Mouse (Mus musculus): Measurements from ENCODE around the gene Lhx2. TPM values are rescaled to one million over a fixed set of nuclear protein-coding genes. Genes with fewer than 3 reads are reported as not detected.
A peak's percentile ranks its signal among the peaks of the same experiment; 100 is the strongest.

The Lhx2 gene
- polyA plus RNA-seq, 1 experiment = 0.70 TPM

DNA sequence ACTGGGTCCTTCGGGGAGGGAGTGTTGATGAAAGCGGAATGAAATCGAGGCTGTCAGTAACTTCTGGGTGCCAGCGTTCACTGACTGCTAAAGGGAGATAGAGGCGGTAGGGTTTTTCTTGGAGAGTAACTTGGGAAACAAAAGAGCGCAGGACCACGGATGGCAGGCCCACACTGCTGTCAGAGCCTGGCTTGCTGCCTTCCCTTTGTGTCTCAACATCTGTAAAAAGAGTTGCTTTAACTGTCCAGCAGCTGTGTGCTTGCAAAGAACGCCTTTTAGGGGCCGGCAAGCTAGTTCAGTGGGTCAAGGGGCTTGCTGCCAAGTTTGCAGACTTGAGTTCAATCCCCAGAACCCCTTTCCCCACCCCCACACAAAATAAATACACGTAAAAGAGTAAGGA, 20.1 kb downstream of the Lhx2 start:
- 6% methylated on average over 10 of the region's 10 CpGs for WGBS
- Histone ChIP-seq H3K27ac (ENCODE audit: control insufficient read depth, insufficient read depth, low read depth, low read length, poor library complexity) (no peak overlapping the region), H3K4me1 (ENCODE audit: control insufficient read depth, insufficient read depth, low read length) (no peaks in the 10 kb centered on the region), H3K4me3 (replicated peaks; ENCODE audit: control insufficient read depth, low read depth, low read length) (no peak overlapping the region)
- TF ChIP-seq POLR2A (IDR thresholded peaks at IDR 0.05; ENCODE audit: borderline replicate concordance, control insufficient read depth, low read depth, low read length) = no peak
- TF ChIP-seq CTCF (IDR thresholded peaks at IDR 0.05; ENCODE audit: control insufficient read depth, insufficient read depth, low read length) = no peak

DNA sequence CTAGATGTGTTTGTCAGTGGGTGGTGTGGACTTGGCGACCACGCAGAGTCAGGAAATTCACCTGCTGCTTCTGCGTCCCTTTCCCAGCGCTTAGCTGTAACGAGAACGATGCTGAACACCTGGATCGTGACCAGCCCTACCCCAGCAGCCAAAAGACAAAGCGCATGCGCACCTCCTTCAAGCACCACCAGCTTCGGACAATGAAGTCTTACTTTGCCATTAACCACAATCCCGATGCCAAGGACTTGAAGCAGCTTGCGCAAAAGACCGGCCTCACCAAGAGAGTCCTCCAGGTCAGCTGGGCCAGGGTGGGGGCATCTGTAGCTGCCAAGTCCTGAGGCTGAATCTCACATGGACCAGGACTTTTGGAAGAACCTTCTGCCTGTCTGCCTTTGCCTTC, 20.7 kb downstream of the Lhx2 start:
- WGBS = 10% methylated on average over 13 of the region's 13 CpGs
- TF ChIP-seq POLR2A (IDR thresholded peaks at IDR 0.05; ENCODE audit: borderline replicate concordance, control insufficient read depth, low read depth, low read length) = no peak
- TF ChIP-seq CTCF (IDR thresholded peaks at IDR 0.05; ENCODE audit: control insufficient read depth, insufficient read depth, low read length) = no peak

DNA sequence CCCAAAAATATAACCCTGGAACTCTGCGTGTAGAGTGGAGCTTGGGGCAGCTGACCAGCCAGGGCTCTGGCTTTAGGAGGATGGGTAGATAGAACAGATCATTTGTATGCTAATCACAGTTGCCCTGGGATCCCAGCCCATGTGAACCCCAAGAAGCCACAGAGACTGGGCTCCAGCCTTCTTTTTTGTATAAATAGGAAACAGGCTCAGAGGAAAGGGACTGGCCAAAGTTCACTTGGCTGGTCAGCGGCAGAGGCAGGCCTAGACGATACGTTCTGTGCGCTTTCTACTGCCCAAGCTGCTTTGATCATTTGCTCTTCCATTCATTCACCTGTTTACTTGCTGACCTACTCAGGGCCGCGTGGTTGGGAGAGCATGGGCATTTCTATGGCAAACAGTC, 27.1 kb downstream of the Lhx2 start:
- TF ChIP-seq CTCF (IDR thresholded peaks at IDR 0.05; ENCODE audit: control insufficient read depth, insufficient read depth, low read length) (no peak), POLR2A (IDR thresholded peaks at IDR 0.05; ENCODE audit: borderline replicate concordance, control insufficient read depth, low read depth, low read length) (no peak)
- Histone ChIP-seq H3K27ac (ENCODE audit: control insufficient read depth, insufficient read depth, low read depth, low read length, poor library complexity) (no peak overlapping the region), H3K4me3 (replicated peaks; ENCODE audit: control insufficient read depth, low read depth, low read length) (no peak overlapping the region), H3K4me1 (ENCODE audit: control insufficient read depth, insufficient read depth, low read length) (no peaks in the 10 kb centered on the region; the same call in 1 of the 2 replicates)
- WGBS = 69% methylated on average over 7 of the region's 7 CpGs

More for the DNA sequence above, 20.7 kb downstream of the Lhx2 start:
- no peak overlapping the region for H3K4me3 ChIP-seq (replicated peaks; ENCODE audit: control insufficient read depth, low read depth, low read length)
- H3K4me1 ChIP-seq (ENCODE audit: control insufficient read depth, insufficient read depth, low read length) = no peaks in the 10 kb centered on the region
- no peak overlapping the region for H3K27ac ChIP-seq (ENCODE audit: control insufficient read depth, insufficient read depth, low read depth, low read length, poor library complexity)

DNA sequence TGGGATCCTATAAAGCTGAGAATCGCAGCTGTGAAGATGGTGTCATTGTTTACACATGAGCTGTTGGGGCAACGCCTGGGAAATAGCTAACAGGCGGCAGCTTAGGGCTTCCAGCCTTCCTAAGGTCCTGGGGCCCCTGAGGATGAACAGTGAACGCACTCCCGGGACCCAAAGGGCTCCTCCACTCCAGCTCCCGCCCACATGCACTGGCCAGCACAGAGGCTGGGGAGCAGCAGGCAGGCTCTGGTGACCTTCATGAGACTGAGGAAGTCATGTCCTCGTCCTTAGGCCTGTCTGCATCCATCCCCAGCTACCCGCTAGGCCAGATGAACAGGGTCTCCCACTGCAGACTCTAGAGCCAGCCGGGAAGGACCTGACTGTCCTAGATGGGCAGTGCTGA, 27.9 kb downstream of the Lhx2 start:
- Histone ChIP-seq H3K4me1 (ENCODE audit: control insufficient read depth, insufficient read depth, low read length) (no peaks in the 10 kb centered on the region; the same call in 1 of the 2 replicates), H3K4me3 (replicated peaks; ENCODE audit: control insufficient read depth, low read depth, low read length) (no peak overlapping the region), H3K27ac (ENCODE audit: control insufficient read depth, insufficient read depth, low read depth, low read length, poor library complexity) (no peak overlapping the region)
- WGBS = 27% methylated on average over 9 of the region's 9 CpGs
- TF ChIP-seq CTCF (IDR thresholded peaks at IDR 0.05; ENCODE audit: control insufficient read depth, insufficient read depth, low read length) = no peak
- TF ChIP-seq POLR2A (IDR thresholded peaks at IDR 0.05; ENCODE audit: borderline replicate concordance, control insufficient read depth, low read depth, low read length) = no peak

DNA sequence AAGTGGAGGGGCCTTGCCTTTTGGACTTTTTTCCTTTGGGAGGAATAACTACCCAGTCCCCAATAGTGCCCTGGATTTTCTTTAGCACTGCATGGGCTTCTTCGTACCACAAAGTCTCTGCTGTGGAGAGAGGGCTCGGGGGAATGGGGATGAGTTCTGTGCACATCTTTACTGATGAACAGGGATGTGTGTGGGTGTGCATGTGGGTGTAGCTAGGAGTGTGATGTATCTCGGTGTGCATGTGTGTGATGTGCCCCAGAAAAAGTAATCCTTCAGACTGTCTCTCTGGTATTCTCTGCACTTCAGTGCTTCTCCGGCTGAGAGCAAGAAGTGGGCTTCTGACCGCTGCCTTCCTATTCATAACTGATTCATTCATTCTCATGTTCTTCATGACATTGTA, 28.8 kb downstream of the Lhx2 start:
- no peak overlapping the region for H3K27ac ChIP-seq (ENCODE audit: control insufficient read depth, insufficient read depth, low read depth, low read length, poor library complexity)
- no peaks in the 10 kb centered on the region; the same call in 1 of the 2 replicates for H3K4me1 ChIP-seq (ENCODE audit: control insufficient read depth, insufficient read depth, low read length)
- 71% methylated on average over 5 of the region's 5 CpGs for WGBS
- TF ChIP-seq CTCF (IDR thresholded peaks at IDR 0.05; ENCODE audit: control insufficient read depth, insufficient read depth, low read length) (no peak), POLR2A (IDR thresholded peaks at IDR 0.05; ENCODE audit: borderline replicate concordance, control insufficient read depth, low read depth, low read length) (no peak)
- H3K4me3 ChIP-seq (replicated peaks; ENCODE audit: control insufficient read depth, low read depth, low read length) = no peak overlapping the region

DNA sequence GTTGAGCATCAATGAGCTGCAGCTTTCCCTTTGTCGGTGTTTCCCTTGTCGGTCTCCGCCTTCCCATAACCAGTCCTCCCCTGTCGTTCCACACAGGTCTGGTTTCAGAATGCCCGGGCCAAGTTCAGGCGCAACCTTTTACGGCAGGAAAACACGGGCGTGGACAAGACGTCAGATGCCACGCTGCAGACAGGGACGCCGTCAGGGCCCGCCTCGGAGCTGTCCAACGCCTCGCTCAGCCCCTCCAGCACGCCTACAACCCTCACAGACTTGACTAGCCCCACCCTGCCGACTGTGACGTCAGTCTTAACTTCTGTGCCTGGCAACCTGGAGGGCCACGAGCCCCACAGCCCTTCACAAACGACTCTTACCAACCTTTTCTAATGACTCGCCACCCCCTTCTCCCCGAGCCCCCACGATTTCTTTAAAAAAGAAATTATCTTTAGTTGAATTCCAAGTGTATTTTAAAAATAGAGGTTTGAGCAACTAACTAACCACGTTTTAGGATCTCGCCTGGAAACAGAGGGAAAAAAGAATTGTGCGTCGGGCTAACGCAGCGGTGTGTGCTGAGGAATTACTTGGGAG, 29.8 kb downstream of the Lhx2 start:
- WGBS = 7% methylated on average over 31 of the region's 31 CpGs
- TF ChIP-seq POLR2A (IDR thresholded peaks at IDR 0.05; ENCODE audit: borderline replicate concordance, control insufficient read depth, low read depth, low read length) (no peak), CTCF (IDR thresholded peaks at IDR 0.05; ENCODE audit: control insufficient read depth, insufficient read depth, low read length) (no peak)
- Histone ChIP-seq H3K4me1 (ENCODE audit: control insufficient read depth, insufficient read depth, low read length) (no peaks in the 10 kb centered on the region; the same call in 1 of the 2 replicates), H3K4me3 (replicated peaks; ENCODE audit: control insufficient read depth, low read depth, low read length) (no peak overlapping the region), H3K27ac (ENCODE audit: control insufficient read depth, insufficient read depth, low read depth, low read length, poor library complexity) (no peak overlapping the region)

DNA sequence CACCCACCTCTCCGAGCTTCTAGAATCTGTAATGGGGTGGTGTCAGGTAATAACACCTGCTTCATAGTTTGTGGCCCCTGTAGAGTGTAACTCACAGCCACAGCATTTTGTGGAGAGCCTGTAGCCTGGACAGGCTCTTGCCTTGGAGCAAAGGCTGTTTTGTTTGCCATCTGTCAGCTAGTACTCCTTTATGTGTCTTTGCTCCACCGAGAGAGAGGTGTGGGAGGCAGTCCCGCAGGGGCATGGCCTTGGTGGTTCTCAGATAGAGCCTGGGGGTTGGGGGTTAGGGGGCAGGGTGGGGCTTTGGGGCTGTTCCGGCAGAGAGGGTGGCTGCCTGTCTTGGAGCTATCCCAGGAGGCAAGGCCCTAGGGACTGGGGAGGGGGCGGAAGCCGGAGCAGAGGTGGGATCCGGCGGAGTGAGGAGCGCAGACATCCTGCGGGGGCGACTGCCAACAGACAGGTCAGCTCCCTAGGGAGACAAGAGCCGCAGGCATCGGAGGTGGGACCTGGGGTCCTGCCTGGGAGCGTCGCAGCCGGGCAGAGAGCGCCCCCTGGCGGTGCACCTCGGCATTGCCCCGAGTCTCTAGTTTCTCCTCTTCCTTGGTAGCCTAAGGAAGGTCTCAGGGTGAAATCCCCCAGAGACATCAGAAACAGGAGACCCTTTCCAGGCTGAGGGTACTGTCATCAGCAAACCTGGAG, 36.7 kb downstream of the Lhx2 start:
- Histone ChIP-seq H3K4me1 (ENCODE audit: control insufficient read depth, insufficient read depth, low read length) (no peaks in the 10 kb centered on the region), H3K4me3 (replicated peaks; ENCODE audit: control insufficient read depth, low read depth, low read length) (no peak overlapping the region), H3K27ac (ENCODE audit: control insufficient read depth, insufficient read depth, low read depth, low read length, poor library complexity) (no peak overlapping the region)
- 12% methylated on average over 20 of the region's 20 CpGs for WGBS
- TF ChIP-seq POLR2A (IDR thresholded peaks at IDR 0.05; ENCODE audit: borderline replicate concordance, control insufficient read depth, low read depth, low read length) = no peak
- peak; percentile 74 for TF ChIP-seq CTCF (IDR thresholded peaks at IDR 0.05; ENCODE audit: control insufficient read depth, insufficient read depth, low read length)

DNA sequence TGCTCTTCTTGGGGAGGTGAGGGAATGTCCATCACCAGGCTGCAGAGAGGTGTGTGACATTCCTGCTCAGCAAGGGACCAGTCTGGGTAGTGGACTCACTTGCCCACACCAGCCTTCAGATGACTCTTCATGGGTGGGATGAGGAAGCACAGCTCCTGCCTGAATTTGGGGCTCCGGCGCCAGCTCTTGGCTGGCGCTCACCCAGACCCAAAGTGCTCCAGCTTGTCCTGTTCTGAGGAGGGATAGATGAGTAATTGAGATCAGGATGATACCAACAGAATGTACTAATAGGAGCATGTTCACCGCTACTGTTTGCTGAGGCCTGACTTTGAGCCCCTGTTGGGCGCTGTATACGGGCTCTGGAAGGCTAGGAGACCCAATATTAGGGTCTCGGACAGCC, 38.2 kb downstream of the Lhx2 start:
- Histone ChIP-seq H3K4me3 (replicated peaks; ENCODE audit: control insufficient read depth, low read depth, low read length) (no peak overlapping the region), H3K27ac (ENCODE audit: control insufficient read depth, insufficient read depth, low read depth, low read length, poor library complexity) (no peak overlapping the region), H3K4me1 (ENCODE audit: control insufficient read depth, insufficient read depth, low read length) (no peaks in the 10 kb centered on the region)
- WGBS = 87% methylated on average over 7 of the region's 7 CpGs
- TF ChIP-seq CTCF (IDR thresholded peaks at IDR 0.05; ENCODE audit: control insufficient read depth, insufficient read depth, low read length) (no peak), POLR2A (IDR thresholded peaks at IDR 0.05; ENCODE audit: borderline replicate concordance, control insufficient read depth, low read depth, low read length) (no peak)
